Mouse (Mus musculus) G1E (cell line): ENCODE data around the gene Tbc1d8. TPM values are rescaled to one million over a fixed set of nuclear protein-coding genes. Genes with fewer than 3 reads are reported as not detected.

Source experiments
- ATAC-seq: 2 replicates; pipeline ENCODE4 v1.8.0; 2016; ENCODE audit warnings: mild to moderate bottlenecking; ENCODE audit not compliant: insufficient number of reproducible peaks, poor library complexity, low FRiP score, severe bottlenecking; ENCODE audit errors: extremely low read depth
- DNase-seq: peaks from one replicate; pipeline ENCODE4 v3.0.0; 2012; ENCODE audit warnings: low spot score
- H3K27me3 ChIP-seq: 2 replicates; pipeline ENCODE4 v1.6.1; 2012; ENCODE audit warnings: mild to moderate bottlenecking, low read length, inconsistent platforms; ENCODE audit not compliant: insufficient read depth
- H3K36me3 ChIP-seq: replicated peaks from 2 replicates; pipeline ENCODE3; 2012; ENCODE audit warnings: mild to moderate bottlenecking, inconsistent platforms
- H3K4me1 ChIP-seq: 2 replicates; pipeline ENCODE4 v1.6.1; 2012; ENCODE audit warnings: low read depth, low read length, inconsistent platforms, mixed read lengths; ENCODE audit not compliant: insufficient read depth
- H3K4me3 ChIP-seq: 2 replicates; pipeline ENCODE4 v1.5.1; 2012; ENCODE audit warnings: low read depth, mild to moderate bottlenecking, inconsistent platforms, low read length, moderate library complexity, mixed read lengths
- H3K9me3 ChIP-seq: replicated peaks from 2 replicates; pipeline ENCODE4 v1.6.1; 2012; ENCODE audit warnings: inconsistent platforms
- CTCF ChIP-seq: IDR thresholded peaks from 2 replicates; pipeline ENCODE4 v1.5.1; 2012; ENCODE audit warnings: low read depth, low read length, inconsistent platforms, mixed read lengths
- GATA1 ChIP-seq: IDR thresholded peaks from 2 replicates; pipeline ENCODE4 v1.6.1; 2012; ENCODE audit warnings: borderline replicate concordance, low read length, inconsistent platforms, mixed read lengths
- GATA2 ChIP-seq: IDR thresholded peaks from 2 replicates; pipeline ENCODE4 v1.6.1; 2012; ENCODE audit warnings: low read depth, low read length, inconsistent platforms, borderline replicate concordance
- POLR2AphosphoS5 ChIP-seq: IDR thresholded peaks from 2 replicates; pipeline ENCODE4 v1.6.1; 2012; ENCODE audit warnings: low read depth, low read length, inconsistent platforms; ENCODE audit not compliant: insufficient replicate concordance
- TAL1 ChIP-seq: conservative IDR thresholded peaks from 2 replicates; pipeline ENCODE4 v1.6.1; 2012; ENCODE audit warnings: low read depth, low read length, inconsistent platforms, mixed read lengths
- polyA plus RNA-seq: library from polyadenylated mRNA; stranded (reverse); fragments of >175 nt; gene quantifications from 2 replicates; pipeline ENCODE4 v1.2.3, GENCODE M21; 2012
- total RNA-seq, 2 experiments: library from RNA; stranded (forward) in 1 of 2; stranded (reverse) in 1 of 2; fragments of 200-1000 nt in 1 of 2; fragments of >200 nt in 1 of 2; fragmentation: Nextera tagmentation in 1 of 2; gene quantifications; 2 replicates each; pipeline ENCODE4 v1.2.3; 2014 to 2017

Gene Tbc1d8
- total and polyA plus RNA-seq, 3 experiments = 3.5 to 6.9 (median 3.9) TPM

- Histone ChIP-seq H3K36me3 (peaks cover 86% of the 10 kb centered on the region), H3K9me3 (no peaks in the 10 kb centered on the region)
Measured at GRCm38 (mm10) chr1:39378540-39378939, 100.0 kb downstream of the Tbc1d8 start.

GRCm38 (mm10) chr1:39376726-39377240 lies 101.8 kb downstream of the Tbc1d8 start:
- TF ChIP-seq POLR2AphosphoS5 = peak; percentile 86
- TF ChIP-seq TAL1 = no peak
- Histone ChIP-seq H3K36me3 (peaks cover 90% of the 10 kb centered on the region), H3K27me3 (no peaks in the 10 kb centered on the region), H3K9me3 (no peaks in the 10 kb centered on the region), H3K4me1 (peaks cover 14% of the 10 kb centered on the region), H3K4me3 (no peak overlapping the region)
- ATAC-seq (no peak), DNase-seq (no peak)

More at GRCm38 (mm10) chr1:39378540-39378939, 100.0 kb downstream of the Tbc1d8 start:
- no peak overlapping the region for H3K4me3 ChIP-seq
- DNase-seq = no peak
- H3K27me3 ChIP-seq = no peaks in the 10 kb centered on the region
- no peak for ATAC-seq
- no peak for TF ChIP-seq TAL1
- no peak for TF ChIP-seq GATA1
- TF ChIP-seq POLR2AphosphoS5 = no peak
- no peak for TF ChIP-seq CTCF
- no peak for TF ChIP-seq GATA2
- H3K4me1 ChIP-seq = peaks cover 9% of the 10 kb centered on the region

GRCm38 (mm10) chr1:39376121-39376520 lies 102.4 kb downstream of the Tbc1d8 start:
- peaks cover 93% of the 10 kb centered on the region for H3K36me3 ChIP-seq
- TF ChIP-seq CTCF = no peak
- no peak for TF ChIP-seq TAL1
- TF ChIP-seq GATA1 = no peak
- no peak; the same call in 1 of the 2 replicates for TF ChIP-seq POLR2AphosphoS5
- no peak for TF ChIP-seq GATA2

GRCm38 (mm10) chr1:39374231-39374809 lies 104.2 kb downstream of the Tbc1d8 start:
- DNase-seq (no peak), ATAC-seq (no peak)
- Histone ChIP-seq H3K9me3 (no peaks in the 10 kb centered on the region), H3K36me3 (peaks cover 95% of the 10 kb centered on the region), H3K27me3 (no peaks in the 10 kb centered on the region), H3K4me1 (peaks cover 34% of the 10 kb centered on the region), H3K4me3 (no peak overlapping the region)
- TF ChIP-seq GATA2 (no peak), GATA1 (no peak), POLR2AphosphoS5 (peak; percentile 89; the same call in 1 of the 2 replicates)

More at GRCm38 (mm10) chr1:39376121-39376520, 102.4 kb downstream of the Tbc1d8 start:
- ATAC-seq (no peak), DNase-seq (no peak)
- Histone ChIP-seq H3K4me1 (peaks cover 19% of the 10 kb centered on the region), H3K9me3 (no peaks in the 10 kb centered on the region), H3K4me3 (no peak overlapping the region), H3K27me3 (no peaks in the 10 kb centered on the region)

GRCm38 (mm10) chr1:39373378-39373777 lies 105.2 kb downstream of the Tbc1d8 start:
- Histone ChIP-seq H3K9me3 (no peaks in the 10 kb centered on the region), H3K4me1 (peaks cover 33% of the 10 kb centered on the region), H3K36me3 (peaks cover 95% of the 10 kb centered on the region), H3K27me3 (no peaks in the 10 kb centered on the region), H3K4me3 (no peak overlapping the region)
- ATAC-seq = no peak
- no peak for DNase-seq
- TF ChIP-seq GATA1 (no peak), POLR2AphosphoS5 (peak; percentile 91; the same call in 1 of the 2 replicates)

GRCm38 (mm10) chr1:39372220-39372843 lies 106.2 kb downstream of the Tbc1d8 start:
- H3K9me3 ChIP-seq = no peaks in the 10 kb centered on the region
- no peak for TF ChIP-seq GATA2
- TF ChIP-seq CTCF = no peak
- no peak for TF ChIP-seq GATA1
- TF ChIP-seq TAL1 = no peak
- no peak for TF ChIP-seq POLR2AphosphoS5
- DNase-seq (no peak), ATAC-seq (no peak)
- no peaks in the 10 kb centered on the region for H3K27me3 ChIP-seq
- H3K4me1 ChIP-seq = peaks cover 33% of the 10 kb centered on the region
- H3K4me3 ChIP-seq = no peak overlapping the region; the same call in 1 of the 2 replicates
- H3K36me3 ChIP-seq = peaks cover 89% of the 10 kb centered on the region

- H3K9me3 ChIP-seq = no peaks in the 10 kb centered on the region
- DNase-seq = no peak
- peaks cover 8% of the 10 kb centered on the region; the same call in 1 of the 2 replicates for H3K27me3 ChIP-seq
- H3K4me1 ChIP-seq = peaks cover 41% of the 10 kb centered on the region
- ATAC-seq = no peak
- H3K36me3 ChIP-seq = peaks cover 74% of the 10 kb centered on the region
- TF ChIP-seq TAL1 = no peak
- TF ChIP-seq GATA2 = no peak
- TF ChIP-seq CTCF = no peak
- TF ChIP-seq POLR2AphosphoS5 = no peak
- TF ChIP-seq GATA1 = no peak
- H3K4me3 ChIP-seq = peak overlapping the region; percentile 86
Measured at GRCm38 (mm10) chr1:39370431-39370830, 108.1 kb downstream of the Tbc1d8 start.
